Mouse (Mus musculus) ES-E14 (cell line): ENCODE data around the gene Xpr1. TPM values are rescaled to one million over a fixed set of nuclear protein-coding genes. Genes with fewer than 3 reads are reported as not detected.
"Not testable (repeated sequence)": the region's sequence is repeated elsewhere in the genome, so short reads cannot be mapped to it uniquely, and the experiment has no call there.

ENCODE experiments used
- DNase-seq: peaks from one replicate; pipeline ENCODE4 v3.0.0-alpha.2; 2013; ENCODE audit warnings: low read depth, low spot score
- H3K27ac ChIP-seq: 2 replicates; pipeline ENCODE4 v1.5.1; 2012; ENCODE audit warnings: low read depth, mild to moderate bottlenecking, low read length, moderate library complexity, mixed read lengths; ENCODE audit not compliant: poor library complexity, insufficient read depth, severe bottlenecking
- H3K36me3 ChIP-seq: 2 replicates; pipeline ENCODE4 v1.6.1; 2012; ENCODE audit warnings: mild to moderate bottlenecking, low read length, moderate library complexity, mixed read lengths; ENCODE audit not compliant: control insufficient read depth, poor library complexity, insufficient read depth, severe bottlenecking
- H3K4me1 ChIP-seq, 2 experiments: fragments of 150-350 bp in 1 of 2; sonication (generic) in 1 of 2; 2 replicates each; pipeline ENCODE4 v1.6.1; 2012; ENCODE audit warnings: low read length in 2 of 2, mild to moderate bottlenecking in 1 of 2, mixed read lengths in 1 of 2; ENCODE audit not compliant: control insufficient read depth in 2 of 2, insufficient read depth in 2 of 2, poor library complexity in 1 of 2
- H3K4me3 ChIP-seq, 2 experiments: fragments of 150-350 bp in 1 of 2; sonication (generic) in 1 of 2; 2 replicates each; pipeline ENCODE4 v1.5.1; 2012; ENCODE audit warnings: low read length in 2 of 2, low read depth in 1 of 2, mild to moderate bottlenecking in 1 of 2, mixed read lengths in 1 of 2; ENCODE audit not compliant: insufficient read depth in 1 of 2, poor library complexity in 1 of 2, severe bottlenecking in 1 of 2
- H3K9ac ChIP-seq: 2 replicates; pipeline ENCODE4 v1.6.1; 2012; ENCODE audit warnings: low read depth, mild to moderate bottlenecking, low read length, mixed read lengths; ENCODE audit not compliant: poor library complexity, insufficient read depth, severe bottlenecking
- H3K9me3 ChIP-seq: fragments of 150-350 bp; sonication (generic); 2 replicates; pipeline ENCODE4 v1.6.1; 2012; ENCODE audit warnings: low read depth, mild to moderate bottlenecking, low read length; ENCODE audit not compliant: control insufficient read depth, insufficient read depth
- CHD2 ChIP-seq: IDR thresholded peaks from 2 replicates; pipeline ENCODE4 v1.6.1; 2014; ENCODE audit warnings: mild to moderate bottlenecking, low read depth, low read length, inconsistent platforms
- HCFC1 ChIP-seq: IDR thresholded peaks from 2 replicates; pipeline ENCODE4 v1.6.1; 2012; ENCODE audit warnings: low read length, inconsistent platforms, borderline replicate concordance; ENCODE audit not compliant: insufficient read depth
- MAFK ChIP-seq: IDR thresholded peaks from 2 replicates; pipeline ENCODE4 v1.6.1; 2014; ENCODE audit warnings: mild to moderate bottlenecking, low read depth, low read length, inconsistent platforms; ENCODE audit not compliant: insufficient read depth
- ZC3H11A ChIP-seq: IDR thresholded peaks from 2 replicates; pipeline ENCODE4 v1.6.1; 2012; ENCODE audit warnings: low read depth, mild to moderate bottlenecking, inconsistent platforms, low read length, borderline replicate concordance
- ZNF384 ChIP-seq: IDR thresholded peaks from 2 replicates; pipeline ENCODE4 v1.6.1; 2012; ENCODE audit warnings: low read depth, low read length, inconsistent platforms
- in situ Hi-C, 2 experiments: fragments of 600-800 bp; cut with MboI; formaldehyde crosslinking; loops; one replicate each; pipeline ENCODE4 v1.15.1; 2025; ENCODE audit warnings: low sequenced_read_pairs in 2 of 2, inconsistent platforms in 1 of 2; ENCODE audit not compliant: unreplicated experiment in 2 of 2
- total RNA-seq: library from RNA; depleted of rRNA; stranded (reverse); fragments of 300-350 nt; gene quantifications from 2 replicates; pipeline ENCODE4 v1.2.3, GENCODE M21; 2012

The Xpr1 gene
- total RNA-seq, 1 experiment: 13.5 TPM

DNA sequence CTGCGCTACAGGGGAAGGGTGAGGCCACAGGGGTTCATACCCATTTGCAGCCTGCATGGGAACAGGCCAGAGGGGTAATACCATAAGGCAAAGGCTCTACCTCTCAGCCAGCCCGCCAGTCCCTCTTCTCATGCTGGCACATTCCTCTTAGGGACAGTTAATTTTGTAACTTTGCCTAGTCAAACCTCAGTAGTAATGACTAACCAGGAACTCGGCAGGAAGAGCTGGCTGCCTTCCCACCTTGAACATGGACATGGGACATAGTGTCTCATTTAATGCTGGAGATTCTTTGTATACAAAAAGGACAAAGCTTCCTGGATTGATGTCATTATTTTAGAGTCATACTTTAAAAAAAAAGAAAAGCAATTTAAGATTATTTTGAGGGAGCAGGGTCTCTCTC, 142.2 kb downstream of the Xpr1 start:
- H3K9me3 ChIP-seq: no peaks in the 10 kb centered on the region
- no peaks in the 10 kb centered on the region for H3K36me3 ChIP-seq
- H3K27ac ChIP-seq: no peak overlapping the region
- TF ChIP-seq ZNF384 (no peak), MAFK (no peak), HCFC1 (no peak), ZC3H11A (no peak), CHD2 (no peak)
- no peak overlapping the region for H3K9ac ChIP-seq
- H3K4me3 ChIP-seq: no peak overlapping the region
- DNase-seq: no peak
- H3K4me1 ChIP-seq: no peaks in the 10 kb centered on the region
- in situ Hi-C loops: no loop called here

DNA sequence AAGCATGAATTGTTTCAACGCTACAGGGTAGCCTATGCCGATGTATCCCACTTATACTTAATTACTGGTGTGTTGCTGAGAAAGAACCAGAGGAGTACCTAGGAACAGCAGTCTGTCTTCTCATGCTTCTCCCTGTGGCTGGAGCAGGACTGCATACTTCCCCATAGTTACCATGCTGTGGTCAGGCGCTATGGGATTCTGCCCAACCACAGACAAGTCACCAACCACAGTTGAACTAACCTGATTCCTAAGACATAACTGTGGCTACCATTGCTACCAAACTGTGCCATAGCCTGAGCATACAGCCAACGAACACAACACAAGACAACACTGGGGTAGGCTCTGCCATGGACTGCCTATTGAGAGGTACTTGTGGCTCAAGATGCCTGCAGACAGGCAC, 144.3 kb downstream of the Xpr1 start:
- in situ Hi-C loops: no loop called here
- H3K4me1 ChIP-seq: no peaks in the 10 kb centered on the region
- H3K9ac ChIP-seq: no peak overlapping the region
- no peaks in the 10 kb centered on the region for H3K9me3 ChIP-seq
- no peak for DNase-seq
- no peak overlapping the region for H3K4me3 ChIP-seq
- H3K36me3 ChIP-seq: no peaks in the 10 kb centered on the region
- TF ChIP-seq HCFC1 (no peak), CHD2 (no peak), ZC3H11A (no peak), ZNF384 (no peak), MAFK (no peak)
- no peak overlapping the region for H3K27ac ChIP-seq

DNA sequence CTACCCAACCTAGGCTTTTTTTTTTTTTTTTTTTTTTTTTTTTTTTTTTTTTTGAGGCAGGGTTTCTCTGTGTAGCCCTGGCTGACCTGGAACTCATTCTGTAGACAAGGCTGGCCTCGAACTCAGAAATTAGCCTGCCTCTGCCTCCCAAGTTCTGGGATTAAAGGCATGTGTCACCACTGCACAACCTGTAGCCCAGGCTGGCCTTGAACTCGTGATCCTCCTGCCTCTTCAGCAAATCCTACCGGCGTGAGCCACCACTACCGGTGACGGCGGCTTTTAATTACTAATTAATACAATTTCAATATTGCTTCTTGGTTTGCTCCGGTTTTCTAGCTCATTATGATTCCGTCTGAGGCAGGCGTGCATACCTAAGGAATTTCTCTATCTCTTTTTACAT, 154.7 kb downstream of the Xpr1 start:
- H3K4me3 ChIP-seq: not testable (repeated sequence)
- 0 out of 2 replicates have a peak, but pooled peaks have one; percentile 1 for TF ChIP-seq ZNF384

DNA sequence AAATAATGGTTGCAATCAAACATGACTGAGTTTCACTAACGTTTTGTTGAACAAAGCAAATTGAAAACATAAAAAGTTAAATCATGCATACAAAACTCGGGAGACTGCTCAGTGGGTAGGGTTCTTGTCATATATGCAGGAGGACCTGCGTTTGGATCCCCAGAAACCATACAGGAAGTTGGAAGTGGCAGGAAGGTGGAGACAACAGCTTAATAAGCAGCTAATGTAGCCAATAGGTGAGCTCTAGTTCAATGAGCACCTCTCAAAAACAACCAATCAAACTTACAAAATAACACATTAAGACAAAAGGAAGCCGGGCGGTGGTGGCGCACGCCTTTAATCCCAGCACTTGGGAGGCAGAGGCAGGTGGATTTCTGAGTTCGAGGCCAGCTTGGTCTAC, 162.9 kb downstream of the Xpr1 start:
- in situ Hi-C loops: no loop called here
- Histone ChIP-seq H3K9ac (no peak overlapping the region), H3K4me1 (peaks cover 0 to 15% of the 10 kb centered on the region in 2 experiments; a peak in 2 of 4 replicates), H3K27ac (no peak overlapping the region), H3K4me3 (no peak overlapping the region), H3K9me3 (no peaks in the 10 kb centered on the region), H3K36me3 (no peaks in the 10 kb centered on the region)
- no peak for DNase-seq
- TF ChIP-seq HCFC1: no peak
- no peak for TF ChIP-seq ZC3H11A
- no peak for TF ChIP-seq CHD2
- TF ChIP-seq ZNF384: no peak
- TF ChIP-seq MAFK: no peak

More for the DNA sequence above, 154.7 kb downstream of the Xpr1 start:
- H3K4me1 ChIP-seq, H3K36me3 ChIP-seq, H3K27ac ChIP-seq, H3K9ac ChIP-seq, DNase-seq, in situ Hi-C loops, H3K9me3 ChIP-seq: not testable (repeated sequence)

DNA sequence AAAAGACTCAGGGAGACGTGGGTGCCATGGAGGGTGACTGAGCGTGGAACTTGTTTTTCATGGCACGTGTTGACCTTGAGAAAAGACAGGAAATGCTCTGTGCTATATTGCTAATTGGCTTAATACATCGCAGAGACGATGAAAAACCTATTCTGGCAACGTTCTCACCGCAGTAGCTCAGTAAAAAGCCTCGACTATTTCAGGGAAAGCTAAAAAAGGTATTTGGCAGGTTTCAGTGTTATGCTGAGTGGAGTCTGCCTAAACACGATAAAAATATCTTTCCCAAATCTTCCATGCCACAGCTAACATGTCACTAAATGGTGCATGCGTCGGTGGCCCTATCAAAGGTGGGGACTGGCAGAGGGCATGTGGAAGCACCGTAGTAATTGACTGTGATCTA, 164.1 kb downstream of the Xpr1 start:
- TF ChIP-seq MAFK (no peak), HCFC1 (no peak), ZNF384 (no peak), CHD2 (no peak), ZC3H11A (no peak)
- no peaks in the 10 kb centered on the region for H3K36me3 ChIP-seq
- in situ Hi-C loops: no loop called here
- no peaks in the 10 kb centered on the region for H3K9me3 ChIP-seq
- no peak overlapping the region for H3K27ac ChIP-seq
- H3K4me1 ChIP-seq: peaks cover under 1 to 15% of the 10 kb centered on the region in 2 experiments; a peak in 2 of 4 replicates
- H3K9ac ChIP-seq: no peak overlapping the region
- no peak overlapping the region for H3K4me3 ChIP-seq
- no peak for DNase-seq
